Mouse (Mus musculus) yolk sac, embryonic 10.5 days (tissue): ENCODE measurements around the gene Elmo3.

ENCODE experiments used
- DNase-seq: peaks from one replicate; pipeline ENCODE4 v3.0.0-alpha.2; 2017; ENCODE audit warnings: low spot score

Gene Elmo3

DNA sequence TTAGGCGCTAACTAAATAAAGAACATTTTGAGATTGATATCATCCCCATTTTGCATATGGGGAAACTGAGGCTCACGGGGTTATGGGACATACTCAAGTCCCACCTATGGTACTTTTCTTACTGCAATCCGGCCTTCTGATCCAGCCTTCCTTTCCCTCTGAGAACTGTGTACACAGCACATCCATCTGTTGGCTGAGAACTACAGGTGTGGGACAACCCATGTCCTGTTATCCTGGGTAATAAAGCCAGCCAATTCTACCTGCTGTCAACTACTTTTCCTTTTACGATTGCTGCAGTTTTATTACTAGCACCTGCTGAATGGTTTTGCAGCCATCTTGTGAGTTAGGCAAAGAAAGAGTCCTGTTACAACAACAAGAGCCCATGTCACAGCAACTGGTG is 49.1 kb downstream of the Elmo3 start:
- DNase-seq: no peak

DNA sequence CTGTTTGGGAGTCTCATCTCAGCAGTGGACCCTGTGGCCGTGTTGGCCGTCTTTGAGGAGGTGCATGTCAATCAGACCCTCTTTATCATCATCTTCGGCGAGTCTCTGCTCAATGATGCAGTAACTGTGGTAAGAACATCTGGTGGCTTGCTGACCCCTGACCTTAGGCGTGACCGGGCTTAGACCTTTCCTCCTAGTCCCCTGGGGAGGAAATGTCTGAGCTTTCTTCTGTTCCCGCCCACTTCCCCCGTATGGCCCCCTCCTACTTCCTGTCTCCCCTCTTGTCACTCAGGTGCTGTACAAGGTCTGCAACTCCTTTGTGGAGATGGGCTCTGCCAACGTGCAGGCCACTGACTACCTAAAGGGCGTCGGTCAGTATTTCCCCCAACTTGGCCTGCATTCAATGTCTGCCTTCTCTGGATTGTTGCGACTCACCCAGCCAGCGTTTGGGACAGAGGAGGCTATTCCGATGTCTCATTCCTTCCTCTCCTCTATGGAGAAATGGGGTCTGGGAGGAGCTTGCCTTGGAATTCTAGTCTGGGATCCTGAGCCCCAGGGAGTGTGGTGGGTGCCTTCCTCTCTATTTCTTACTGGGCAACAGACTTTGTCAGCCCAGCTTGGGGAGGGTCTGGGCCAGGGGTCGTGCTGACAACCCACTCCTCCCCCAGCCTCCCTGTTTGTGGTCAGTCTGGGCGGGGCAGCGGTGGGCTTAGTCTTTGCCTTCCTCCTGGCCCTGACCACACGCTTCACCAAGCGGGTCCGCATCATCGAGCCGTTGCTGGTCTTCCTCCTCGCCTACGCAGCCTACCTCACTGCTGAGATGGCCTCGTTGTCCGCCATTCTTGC is 50.0 kb downstream of the Elmo3 start:
- peak; percentile 56 for DNase-seq

DNA sequence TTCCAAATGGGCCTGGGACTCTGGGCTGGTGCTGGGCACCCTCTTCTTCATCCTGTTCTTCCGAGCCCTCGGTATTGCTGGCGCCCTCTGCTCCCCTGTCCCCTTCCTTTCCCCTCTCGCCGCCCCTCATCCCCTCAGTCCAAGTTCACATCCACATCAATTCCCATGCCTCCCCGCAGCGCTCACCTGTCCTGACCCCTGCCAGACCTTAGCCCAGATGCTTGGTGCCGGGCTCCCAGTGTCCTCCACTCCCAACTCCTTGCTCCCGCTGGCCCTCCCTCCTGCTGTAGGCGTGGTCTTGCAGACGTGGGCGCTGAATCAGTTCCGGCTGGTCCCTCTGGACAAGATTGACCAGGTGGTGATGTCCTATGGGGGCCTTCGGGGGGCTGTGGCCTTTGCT is 51.3 kb downstream of the Elmo3 start:
- DNase-seq: no peak

DNA sequence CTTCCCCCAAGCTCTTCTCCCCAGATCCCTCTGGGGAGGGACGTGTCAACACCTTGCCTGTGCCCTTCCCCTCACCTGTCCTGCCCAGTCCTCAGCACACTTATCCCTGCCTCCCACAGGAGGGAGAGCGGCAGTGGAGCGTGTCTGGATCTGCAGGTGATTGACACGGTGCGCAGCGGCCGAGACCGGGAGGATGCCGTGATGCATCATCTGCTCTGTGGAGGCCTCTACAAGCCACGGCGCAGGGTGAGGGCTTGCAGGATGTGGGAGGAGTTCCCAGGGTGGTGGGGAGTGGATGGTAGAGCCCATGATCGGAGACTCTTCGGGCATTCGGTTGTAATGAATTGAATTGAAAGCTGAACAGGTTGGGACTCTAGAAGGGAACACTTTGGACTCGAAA is 53.8 kb downstream of the Elmo3 start:
- DNase-seq: no peak

DNA sequence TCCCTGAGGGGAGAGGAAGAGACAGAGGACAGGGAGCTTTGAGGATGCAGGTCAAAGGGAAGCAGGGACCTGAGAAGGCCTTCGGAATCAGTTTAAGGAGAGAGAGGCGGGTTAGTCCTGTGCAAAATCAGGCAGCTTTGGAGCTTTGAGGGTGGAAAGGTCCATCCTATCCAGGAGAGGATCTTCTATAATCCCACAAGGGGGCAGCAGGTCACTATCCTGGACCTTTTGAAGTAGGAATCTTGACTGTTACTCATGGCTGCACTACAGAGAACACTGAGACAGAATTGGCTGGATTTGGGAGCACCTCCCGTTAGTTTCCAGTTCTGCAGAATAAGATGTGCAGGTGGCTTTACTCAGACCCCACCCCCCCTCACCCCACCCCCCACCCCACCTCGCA is 54.2 kb downstream of the Elmo3 start:
- DNase-seq: no peak
